In the genomic region with DNA sequence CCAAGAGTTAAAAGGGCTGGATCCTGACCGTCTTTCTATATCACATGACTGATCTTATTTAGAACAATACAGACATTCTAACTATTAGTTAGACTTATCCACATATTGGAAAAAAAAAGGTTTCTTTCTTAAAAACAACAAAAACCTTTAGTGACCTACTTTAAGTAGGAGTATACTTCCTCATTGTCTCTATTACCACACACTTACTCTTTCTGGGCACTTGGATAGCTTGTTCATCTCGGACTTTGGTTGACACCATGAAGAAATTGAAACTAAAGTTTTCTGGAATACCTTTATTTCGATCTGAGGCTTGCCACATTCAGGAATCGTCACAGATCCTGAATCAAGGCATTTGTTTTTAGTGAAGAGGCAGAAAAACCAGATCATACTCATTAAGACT, we compare ENCODE assay signal across 21 mouse cellular contexts.
"Had no signal": no experiment of that assay in that cellular context is flagged by ENCODE, and none has a peak within 500 bp of the region (broad histone marks: within the 10 kb centered on the region; RNA-seq: fewer than 3 reads in every experiment).

No protein-coding gene starts in this region.

- H3K9ac ChIP-seq: limb, embryonic 13.5 days; liver, embryonic 14.5 days; liver, postnatal 0 days; lung, embryonic 14.5 days; midbrain, embryonic 13.5 days; neural tube, embryonic 13.5 days; stomach, embryonic 15.5 days had no signal

- H3K4me2 ChIP-seq: limb, embryonic 13.5 days; lung, embryonic 14.5 days; midbrain, embryonic 13.5 days; neural tube, embryonic 13.5 days; stomach, embryonic 15.5 days had no signal

- ATAC-seq: liver, postnatal 0 days; lung, postnatal 0 days; midbrain, embryonic 13.5 days; midbrain, embryonic 16.5 days had no signal

- H3K4me3 ChIP-seq: layer of hippocampus, adult 2 months; limb, embryonic 10.5 days; limb, embryonic 13.5 days; megakaryocyte, embryonic 14.5 days; midbrain, embryonic 10.5 days; midbrain, embryonic 13.5 days; myocyte; neural tube, embryonic 13.5 days; stomach, embryonic 15.5 days had no signal

- H3K27me3 ChIP-seq: limb, embryonic 13.5 days; megakaryocyte, embryonic 14.5 days; midbrain, embryonic 13.5 days; neural tube, embryonic 13.5 days; stomach, embryonic 15.5 days had no signal

- DNase-seq: kidney, adult 2 months; kidney, postnatal 25 days; liver; liver, postnatal 0 days; lung, embryonic 14.5 days; right cerebral cortex, postnatal 25 days; spleen, adult 18-20 months; thymus, postnatal 36 days had no signal

- H3K9me3 ChIP-seq: limb, embryonic 10.5 days; limb, embryonic 13.5 days; megakaryocyte, embryonic 14.5 days; midbrain, embryonic 10.5 days; midbrain, embryonic 13.5 days; neural tube, embryonic 13.5 days; stomach, embryonic 15.5 days had no signal

- H3K27ac ChIP-seq: kidney, postnatal 0 days; layer of hippocampus, adult 2 months; limb, embryonic 10.5 days; limb, embryonic 13.5 days; liver, embryonic 14.5 days; midbrain, embryonic 10.5 days; midbrain, embryonic 13.5 days; neural tube, embryonic 13.5 days; stomach, embryonic 15.5 days had no signal

- H3K36me3 ChIP-seq: limb, embryonic 10.5 days; limb, embryonic 13.5 days; midbrain, embryonic 10.5 days; neural tube, embryonic 13.5 days; stomach, embryonic 15.5 days had no signal

- H3K4me1 ChIP-seq: limb, embryonic 10.5 days; limb, embryonic 13.5 days; megakaryocyte, embryonic 14.5 days; midbrain, embryonic 10.5 days; midbrain, embryonic 13.5 days; neural tube, embryonic 13.5 days; stomach, embryonic 15.5 days had no signal
